Mouse (Mus musculus) kidney, adult 2 months (tissue): ENCODE data around the gene Rpl37a.

Source experiments
- CTCF ChIP-seq: fragments of 200-500 bp; conservative IDR thresholded peaks from 2 replicates; pipeline ENCODE4 v1.5.1; 2011; ENCODE audit warnings: low read depth, mild to moderate bottlenecking, control low read depth, low read length, moderate library complexity, mixed read lengths; ENCODE audit not compliant: insufficient read depth, insufficient read length
- POLR2A ChIP-seq: fragments of 200-500 bp; IDR thresholded peaks from one replicate; pipeline ENCODE4 v1.6.1; 2011; ENCODE audit warnings: low read depth, low read length, control low read depth

- TF ChIP-seq CTCF = no peak
- no peak for TF ChIP-seq POLR2A
Observed at GRCm38 (mm10) chr1:72716421-72716820, 5.3 kb downstream of the Rpl37a start.
